Mouse (Mus musculus): ENCODE data around the gene Gm20388.
"Not testable (repeated sequence)": the region's sequence is repeated elsewhere in the genome, so short reads cannot be mapped to it uniquely, and the experiment has no call there.

Gene Gm20388

DNA sequence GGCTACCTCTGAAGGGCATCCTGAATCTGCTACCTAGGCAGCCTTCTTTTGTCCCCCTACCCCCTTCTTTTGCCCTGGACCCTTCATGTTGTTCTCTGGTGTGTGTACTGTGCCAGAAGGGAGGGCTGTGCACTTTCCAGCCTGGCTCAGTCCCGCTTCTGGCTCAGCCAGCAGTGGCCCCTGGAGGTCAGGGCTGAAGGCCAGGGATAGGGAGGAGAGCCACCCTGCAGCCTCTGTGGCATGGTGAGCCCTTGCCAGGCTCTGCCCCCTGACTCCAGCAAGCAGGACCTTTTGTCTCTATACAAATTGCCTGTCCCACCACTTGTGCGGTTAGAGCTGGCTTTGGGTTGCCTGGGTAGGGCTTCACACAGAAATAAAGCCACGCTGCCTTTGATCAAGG lies 403.0 kb downstream of the Gm20388 start:
- in situ Hi-C loops (cut with MboI): no loop called here

GRCm38 (mm10) chr8:120314932-120315331 lies 404.3 kb downstream of the Gm20388 start:
- in situ Hi-C loops (cut with MboI): no loop called here

DNA sequence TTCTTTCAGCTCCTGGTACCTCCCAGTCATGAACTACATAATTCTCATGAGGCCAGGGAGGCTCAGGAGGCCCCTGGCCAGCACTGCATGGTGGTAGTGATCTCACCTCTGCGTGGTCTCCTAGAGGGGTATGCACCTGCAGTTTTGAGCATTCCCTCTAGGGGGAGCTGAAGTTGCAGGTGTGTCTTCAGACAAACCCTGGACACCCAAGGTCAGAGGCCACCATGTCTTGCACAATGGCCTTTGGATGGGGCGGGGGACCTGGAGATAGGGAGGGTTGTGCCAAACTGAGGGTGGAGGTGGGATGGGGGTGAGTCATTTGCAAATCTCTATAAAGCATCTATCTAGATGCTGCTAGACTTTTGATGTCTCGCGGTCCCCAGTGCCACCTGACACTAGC lies 405.0 kb downstream of the Gm20388 start:
- in situ Hi-C loops (cut with MboI): no loop called here

GRCm38 (mm10) chr8:120316707-120317106 lies 406.1 kb downstream of the Gm20388 start:
- in situ Hi-C loops (cut with MboI): no loop called here

GRCm38 (mm10) chr8:120317118-120317824 lies 406.6 kb downstream of the Gm20388 start:
- in situ Hi-C loops (cut with MboI): no loop called here

DNA sequence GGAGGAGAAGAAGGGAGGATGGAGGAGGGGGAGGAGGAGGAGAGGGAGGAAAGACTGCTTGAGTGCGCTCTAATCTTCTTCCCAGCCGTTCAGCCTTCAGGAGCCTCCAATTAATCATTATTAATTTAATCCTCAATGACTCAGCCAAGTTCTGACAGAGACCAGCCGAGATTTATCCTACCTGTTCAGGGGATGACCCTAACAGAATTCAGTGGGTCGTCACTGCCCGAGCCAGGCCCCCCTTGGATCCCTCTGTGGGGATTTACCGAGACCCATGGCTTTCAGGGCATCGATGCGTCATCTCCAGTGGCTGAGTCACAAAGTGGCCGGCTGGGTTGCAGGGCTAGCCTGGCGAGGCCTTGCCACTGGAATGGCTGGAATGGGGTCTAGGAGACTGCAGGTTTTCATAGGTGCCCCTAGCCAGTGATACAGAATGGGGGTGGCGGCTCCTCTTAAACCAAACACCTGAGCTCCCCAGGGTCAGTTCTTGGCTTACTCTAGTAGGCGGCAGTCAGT lies 407.9 kb downstream of the Gm20388 start:
- in situ Hi-C loops (cut with MboI): no loop called here

DNA sequence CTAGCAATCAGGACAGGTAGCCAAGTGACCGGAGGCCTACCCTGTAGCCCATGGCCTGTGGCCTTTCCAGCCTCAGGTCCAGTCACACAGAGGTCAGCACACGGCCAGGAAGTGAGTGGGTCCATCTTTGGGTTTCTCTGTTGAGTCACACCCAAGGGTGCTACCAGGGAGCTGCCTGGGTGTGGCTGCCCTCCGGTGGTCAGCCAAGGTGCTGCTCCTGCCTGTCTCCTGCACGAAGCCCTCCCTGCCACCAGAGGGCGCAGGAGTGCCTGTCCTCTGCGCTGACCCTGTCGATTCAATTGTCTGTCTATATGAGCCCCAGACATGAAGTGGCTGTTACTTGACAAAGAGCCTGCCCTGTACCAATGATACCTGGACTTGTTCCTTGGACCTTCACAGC lies 408.8 kb downstream of the Gm20388 start:
- in situ Hi-C loops (cut with MboI): no loop called here

GRCm38 (mm10) chr8:120320146-120320545 lies 409.5 kb downstream of the Gm20388 start:
- in situ Hi-C loops (cut with MboI): no loop called here

- in situ Hi-C loops (cut with MboI): no loop called here
These were observed 411.1 kb downstream of the Gm20388 start for GRCm38 (mm10) chr8:120321724-120322123.

DNA sequence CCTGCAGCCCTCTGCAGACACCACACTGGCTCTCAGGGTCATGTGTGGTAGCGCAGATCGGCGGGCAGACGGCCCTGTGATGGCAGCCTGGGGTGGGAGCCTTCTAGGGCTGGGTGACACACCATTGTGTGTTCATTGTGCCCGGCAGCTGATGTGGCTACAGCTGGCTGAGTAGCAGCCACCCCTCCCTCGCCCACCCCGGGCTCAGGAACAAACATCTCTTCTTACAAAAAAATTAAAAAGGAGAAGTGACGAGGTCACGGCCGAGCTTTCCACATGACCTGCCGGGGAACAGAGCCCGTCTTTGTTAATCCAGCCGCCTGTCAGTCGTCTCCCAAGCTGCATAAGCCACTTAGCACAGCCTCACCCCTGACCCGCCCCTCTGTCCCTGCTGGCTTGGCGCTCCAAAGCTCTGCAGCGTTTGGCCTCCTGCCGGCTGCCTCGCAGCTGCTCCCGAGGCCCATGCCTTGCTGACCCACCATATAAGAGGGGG lies 412.4 kb downstream of the Gm20388 start:
- in situ Hi-C loops (cut with MboI): no loop called here

DNA sequence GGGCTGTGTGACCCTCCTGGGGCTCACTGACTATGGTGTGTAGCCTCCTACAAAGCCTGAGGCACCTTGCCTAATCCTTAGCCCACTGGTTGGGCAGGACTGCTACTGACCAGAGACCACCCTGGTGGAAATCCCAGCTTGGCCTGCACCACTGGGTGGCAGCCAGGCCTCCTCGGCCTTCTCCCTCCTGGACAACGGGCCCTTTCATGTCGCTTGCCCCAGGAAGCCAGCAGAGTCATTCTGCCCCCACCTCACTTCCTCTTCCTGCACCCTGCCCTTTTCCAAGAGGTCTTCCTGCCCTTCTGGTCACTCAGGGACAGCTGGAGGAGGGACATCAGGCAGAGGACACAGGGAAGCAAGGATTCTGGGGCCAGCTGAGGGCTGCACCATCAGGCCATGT lies 413.9 kb downstream of the Gm20388 start:
- in situ Hi-C loops (cut with MboI): no loop called here

- in situ Hi-C loops (cut with MboI): no loop called here
These were observed 414.6 kb downstream of the Gm20388 start for GRCm38 (mm10) chr8:120325172-120325767.

- in situ Hi-C loops (cut with MboI): no loop called here
These were observed 416.5 kb downstream of the Gm20388 start for GRCm38 (mm10) chr8:120327131-120327554.

DNA sequence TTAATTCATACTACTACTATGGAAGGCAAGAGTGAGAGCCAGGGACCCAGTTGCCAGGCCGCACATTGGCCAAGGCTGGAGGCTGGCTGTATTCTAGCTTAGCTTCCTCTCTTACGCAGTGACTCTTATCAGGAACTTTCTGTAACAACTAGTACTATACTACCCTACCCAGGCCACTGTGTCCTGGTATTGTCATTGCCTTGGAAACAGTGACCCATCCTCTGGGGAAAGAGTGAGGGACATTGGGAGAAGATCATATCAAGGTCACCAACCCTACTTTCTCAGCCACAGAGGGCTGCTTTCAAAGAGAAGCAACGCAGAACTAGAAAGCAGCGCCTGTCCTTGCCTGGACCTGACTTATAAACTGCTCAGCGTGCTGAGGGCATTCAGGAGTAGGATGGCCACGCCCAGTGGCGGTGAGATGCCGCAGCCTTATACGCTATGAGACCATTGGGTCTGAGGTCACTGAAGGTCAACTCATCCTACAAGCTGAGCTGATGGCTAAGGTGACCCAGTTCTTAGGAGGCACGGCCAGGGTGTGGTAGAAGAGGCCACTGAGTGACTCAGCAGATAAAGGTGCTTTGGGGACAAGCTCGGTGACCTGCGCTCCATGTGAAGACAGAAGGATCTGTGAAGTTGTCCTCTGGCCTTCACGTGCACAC lies 417.9 kb downstream of the Gm20388 start:
- in situ Hi-C loops (cut with MboI): no loop called here

GRCm38 (mm10) chr8:120329030-120329748 lies 418.5 kb downstream of the Gm20388 start:
- in situ Hi-C loops (cut with MboI): no loop called here

DNA sequence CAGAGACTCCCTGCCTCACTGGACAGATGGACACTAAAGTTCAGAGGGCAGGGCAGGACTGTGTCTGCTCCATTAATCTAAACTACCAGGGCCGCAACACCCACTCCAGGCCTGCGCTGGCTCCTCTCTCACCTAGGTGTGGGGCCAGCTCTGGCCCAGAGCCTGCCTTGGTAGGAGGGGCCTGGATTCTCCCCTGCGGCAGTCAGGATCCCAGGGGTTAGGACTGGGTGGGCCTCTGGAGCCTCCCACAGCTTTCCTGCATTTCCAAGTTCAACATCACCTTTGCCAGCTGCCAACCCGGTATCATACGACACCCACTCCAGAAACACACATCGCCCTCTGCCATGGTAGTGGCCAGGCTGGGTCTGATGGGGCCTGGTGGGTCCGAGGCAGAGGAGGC lies 420.4 kb downstream of the Gm20388 start:
- in situ Hi-C loops (cut with MboI): no loop called here

DNA sequence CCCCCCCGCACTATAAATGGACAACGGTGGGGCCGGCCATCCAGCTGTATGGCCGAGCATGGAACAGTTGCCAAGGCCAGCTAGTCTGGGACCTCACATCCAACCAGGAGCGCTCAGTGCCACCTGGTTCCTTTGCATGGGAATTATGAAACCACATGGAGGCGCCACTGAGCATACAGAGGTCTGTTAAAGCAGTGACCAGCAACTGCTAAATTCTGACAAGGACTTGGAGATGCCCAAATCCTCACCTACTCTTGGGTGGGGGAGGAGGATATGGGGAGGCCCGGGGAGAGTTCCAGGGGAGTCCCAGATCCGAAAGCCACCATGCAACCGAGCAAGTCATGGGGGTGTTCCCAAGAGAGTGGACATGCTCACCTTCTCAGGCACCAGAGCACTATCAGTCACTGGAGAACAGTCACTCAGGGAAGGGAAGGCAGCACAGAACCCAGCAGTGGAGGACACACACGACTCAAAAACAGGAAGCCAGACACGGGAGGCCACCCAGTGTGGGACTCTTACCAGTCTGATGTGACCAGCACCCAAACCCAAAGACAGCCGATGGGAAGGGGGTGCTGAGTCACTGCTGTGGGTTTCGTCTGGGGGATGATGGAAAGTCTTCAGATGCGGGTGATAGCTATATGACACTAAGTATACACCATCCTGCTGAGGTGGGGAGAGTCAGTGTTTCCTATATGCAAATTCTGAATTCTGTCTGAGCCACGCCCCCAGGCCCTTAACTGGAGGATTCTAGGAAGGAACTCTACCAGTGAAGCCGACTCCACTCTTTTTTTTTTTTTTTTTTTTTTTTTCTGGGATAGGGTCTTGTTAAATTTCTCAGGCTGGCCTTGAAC lies 422.0 kb downstream of the Gm20388 start:
- in situ Hi-C loops (cut with MboI): no loop called here

- in situ Hi-C loops (cut with MboI): no loop called here
These were observed 423.0 kb downstream of the Gm20388 start for GRCm38 (mm10) chr8:120333681-120334080.

DNA sequence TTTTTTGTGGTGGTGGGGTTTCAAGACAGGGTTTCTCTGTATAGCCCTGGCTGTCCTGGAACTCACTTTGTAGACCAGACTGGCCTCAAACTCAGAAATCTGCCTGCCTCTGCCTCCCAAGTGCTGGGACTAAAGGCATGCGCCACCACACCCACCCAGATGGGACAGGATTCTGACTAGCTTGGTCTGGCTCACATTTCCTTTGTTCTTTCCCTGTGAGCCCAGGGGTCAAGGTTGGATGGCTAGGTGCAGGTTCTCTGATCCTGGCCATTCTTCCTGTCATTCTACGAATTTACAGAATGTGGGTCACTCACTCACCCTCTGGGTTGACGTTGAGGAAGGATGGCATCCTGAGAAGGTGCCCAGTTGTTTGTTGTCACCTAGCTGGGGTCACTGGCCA lies 423.6 kb downstream of the Gm20388 start:
- in situ Hi-C loops (cut with MboI): not testable (repeated sequence)

- in situ Hi-C loops (cut with MboI): no loop called here
These were observed 424.2 kb downstream of the Gm20388 start for GRCm38 (mm10) chr8:120334878-120335261.
